Mouse (Mus musculus): ENCODE measurements around the gene Tm9sf2.

DNA sequence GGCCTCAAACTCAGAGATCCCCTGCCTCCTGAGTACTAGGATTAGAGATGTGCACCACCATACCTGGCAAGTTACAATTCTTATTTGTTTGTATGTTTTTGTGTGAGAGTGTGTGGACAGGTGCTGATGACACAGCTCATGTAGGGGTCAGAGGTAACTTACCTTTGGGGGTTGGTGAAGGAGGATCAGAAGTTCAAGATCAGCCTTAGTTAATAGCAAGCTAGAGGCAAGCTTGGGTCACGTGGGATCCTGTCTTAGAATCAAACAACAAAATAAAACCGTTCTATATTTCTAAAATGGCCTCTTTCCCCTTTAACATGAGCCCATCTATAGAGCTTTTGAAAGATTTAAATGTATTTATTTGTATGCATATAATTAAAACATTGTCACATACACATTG is 83.7 kb downstream of the Tm9sf2 start:
- TF ChIP-seq CTCF (IDR thresholded peaks at IDR 0.05; ENCODE audit: low read depth, low read length) (no peak), POLR2A (IDR thresholded peaks at IDR 0.05; ENCODE audit: insufficient read depth, low read length) (no peak)
